Mouse (Mus musculus): ENCODE results near the gene Olfr459. TPM values are rescaled to one million over a fixed set of nuclear protein-coding genes. Genes with fewer than 3 reads are reported as not detected.

Olfr459 gene
- polyA plus RNA-seq, 1 experiment from 2014 or later, result not detected

GRCm38 (mm10) chr6:41758421-41758820, 16.6 kb downstream of the Olfr459 start:
- ATAC-seq (replicated peaks; ENCODE audit: extremely low read depth, insufficient read depth, low FRiP score), result no peak
- Histone ChIP-seq H3K36me3 (ENCODE audit: control insufficient read depth, insufficient read depth) (no peaks in the 10 kb centered on the region), H3K4me3 (ENCODE audit: low read length) (no peak overlapping the region), H3K27me3 (ENCODE audit: control insufficient read depth, insufficient read depth, low read length) (no peaks in the 10 kb centered on the region), H3K4me1 (ENCODE audit: control insufficient read depth, insufficient read depth, low read length) (no peaks in the 10 kb centered on the region), H3K9ac (ENCODE audit: low read length) (no peak overlapping the region), H3K27ac (ENCODE audit: low read length) (no peak overlapping the region), H3K9me3 (replicated peaks; ENCODE audit: control insufficient read depth, low read length) (no peaks in the 10 kb centered on the region), H3K4me2 (ENCODE audit: low read depth, low read length) (no peak overlapping the region)
- WGBS, result 65% methylated on average over 1 of the region's 1 CpGs

- Histone ChIP-seq H3K36me3 (ENCODE audit: control insufficient read depth, insufficient read depth) (no peaks in the 10 kb centered on the region), H3K9me3 (replicated peaks; ENCODE audit: control insufficient read depth, low read length) (no peaks in the 10 kb centered on the region), H3K27ac (ENCODE audit: low read length) (no peak overlapping the region), H3K4me3 (ENCODE audit: low read length) (no peak overlapping the region), H3K27me3 (ENCODE audit: control insufficient read depth, insufficient read depth, low read length) (no peaks in the 10 kb centered on the region), H3K4me1 (ENCODE audit: control insufficient read depth, insufficient read depth, low read length) (no peaks in the 10 kb centered on the region), H3K9ac (ENCODE audit: low read length) (no peak overlapping the region), H3K4me2 (ENCODE audit: low read depth, low read length) (no peak overlapping the region)
- no peak for ATAC-seq (replicated peaks; ENCODE audit: extremely low read depth, insufficient read depth, low FRiP score)
- 56% methylated on average over 3 of the region's 3 CpGs for WGBS
These were observed 17.8 kb downstream of the Olfr459 start for GRCm38 (mm10) chr6:41757199-41757598.

- no peak for ATAC-seq (replicated peaks; ENCODE audit: extremely low read depth, insufficient read depth, low FRiP score)
- Histone ChIP-seq H3K4me3 (ENCODE audit: low read length) (no peak overlapping the region), H3K4me1 (ENCODE audit: control insufficient read depth, insufficient read depth, low read length) (no peaks in the 10 kb centered on the region), H3K9me3 (replicated peaks; ENCODE audit: control insufficient read depth, low read length) (no peaks in the 10 kb centered on the region), H3K4me2 (ENCODE audit: low read depth, low read length) (no peak overlapping the region), H3K27ac (ENCODE audit: low read length) (no peak overlapping the region), H3K36me3 (ENCODE audit: control insufficient read depth, insufficient read depth) (no peaks in the 10 kb centered on the region), H3K9ac (ENCODE audit: low read length) (no peak overlapping the region), H3K27me3 (ENCODE audit: control insufficient read depth, insufficient read depth, low read length) (no peaks in the 10 kb centered on the region)
- 59% methylated on average over 6 of the region's 6 CpGs for WGBS
These were observed 20.4 kb downstream of the Olfr459 start for GRCm38 (mm10) chr6:41754626-41755025.

DNA sequence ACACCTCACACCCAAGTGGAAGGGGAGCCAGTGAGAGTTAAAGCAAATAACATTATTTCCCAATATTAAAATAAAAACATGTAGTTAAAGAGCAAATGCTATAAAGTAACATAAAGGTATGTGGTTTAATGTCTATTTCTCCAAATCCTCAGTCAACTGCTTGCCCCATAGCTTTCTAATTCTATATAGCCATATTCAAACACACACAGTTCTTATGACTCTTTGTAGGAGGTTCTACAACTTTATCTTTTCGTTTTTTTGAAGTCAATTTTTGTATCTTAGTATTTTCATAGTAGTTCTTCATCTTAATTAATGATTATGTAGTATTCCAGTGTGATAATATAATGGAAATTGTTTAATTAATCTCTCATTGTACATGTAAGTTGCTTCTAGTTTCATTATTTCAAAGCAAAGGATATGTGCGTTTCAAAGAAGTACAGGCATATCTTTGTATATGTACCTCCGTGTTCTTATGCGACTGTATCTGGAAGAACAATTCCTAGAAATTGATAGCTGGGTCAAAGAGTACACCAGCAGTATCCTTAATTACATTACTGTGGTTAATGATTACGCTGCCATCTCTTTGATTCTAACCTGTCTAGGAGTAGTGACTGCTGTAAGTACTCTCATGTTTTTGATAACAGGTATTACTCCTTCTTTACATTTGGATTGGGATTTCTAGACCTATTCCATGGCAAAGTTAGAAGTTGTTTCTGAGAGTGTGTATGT, 30.1 kb downstream of the Olfr459 start:
- no peak for ATAC-seq (replicated peaks; ENCODE audit: extremely low read depth, insufficient read depth, low FRiP score)
- Histone ChIP-seq H3K4me3 (ENCODE audit: low read length) (no peak overlapping the region), H3K4me2 (ENCODE audit: low read depth, low read length) (no peak overlapping the region), H3K4me1 (ENCODE audit: control insufficient read depth, insufficient read depth, low read length) (no peaks in the 10 kb centered on the region), H3K36me3 (ENCODE audit: control insufficient read depth, insufficient read depth) (no peaks in the 10 kb centered on the region), H3K9me3 (replicated peaks; ENCODE audit: control insufficient read depth, low read length) (no peaks in the 10 kb centered on the region), H3K27ac (ENCODE audit: low read length) (no peak overlapping the region), H3K27me3 (ENCODE audit: control insufficient read depth, insufficient read depth, low read length) (no peaks in the 10 kb centered on the region), H3K9ac (ENCODE audit: low read length) (no peak overlapping the region)
- 66% methylated on average over 5 of the region's 5 CpGs for WGBS

DNA sequence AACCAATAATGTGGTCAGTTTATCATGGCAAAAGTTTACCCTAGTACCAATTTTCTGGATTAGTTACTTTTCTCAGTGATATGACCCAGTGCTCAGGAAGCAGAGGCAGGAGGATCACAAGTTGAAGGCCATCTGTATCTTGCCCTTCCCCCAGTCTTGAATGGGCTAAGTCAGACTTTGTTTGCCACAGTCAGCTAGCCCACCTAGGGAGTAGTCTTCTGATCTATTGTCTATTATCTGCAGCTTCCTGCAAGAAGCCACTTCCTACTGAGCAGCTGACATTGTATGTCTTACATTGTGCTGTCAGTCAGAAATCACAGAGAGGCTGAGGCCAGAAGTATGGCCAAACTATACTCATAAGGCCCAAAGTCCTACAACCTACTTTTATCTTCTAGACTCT, 33.9 kb downstream of the Olfr459 start:
- no peak overlapping the region for H3K9ac ChIP-seq (ENCODE audit: low read length)
- no peak overlapping the region for H3K4me2 ChIP-seq (ENCODE audit: low read depth, low read length)
- no peaks in the 10 kb centered on the region for H3K27me3 ChIP-seq (ENCODE audit: control insufficient read depth, insufficient read depth, low read length)
- no peaks in the 10 kb centered on the region for H3K9me3 ChIP-seq (replicated peaks; ENCODE audit: control insufficient read depth, low read length)
- H3K4me3 ChIP-seq (ENCODE audit: low read length), result no peak overlapping the region
- H3K27ac ChIP-seq (ENCODE audit: low read length), result no peak overlapping the region
- no peaks in the 10 kb centered on the region for H3K4me1 ChIP-seq (ENCODE audit: control insufficient read depth, insufficient read depth, low read length)
- H3K36me3 ChIP-seq (ENCODE audit: control insufficient read depth, insufficient read depth), result no peaks in the 10 kb centered on the region
- no peak for ATAC-seq (replicated peaks; ENCODE audit: extremely low read depth, insufficient read depth, low FRiP score)

DNA sequence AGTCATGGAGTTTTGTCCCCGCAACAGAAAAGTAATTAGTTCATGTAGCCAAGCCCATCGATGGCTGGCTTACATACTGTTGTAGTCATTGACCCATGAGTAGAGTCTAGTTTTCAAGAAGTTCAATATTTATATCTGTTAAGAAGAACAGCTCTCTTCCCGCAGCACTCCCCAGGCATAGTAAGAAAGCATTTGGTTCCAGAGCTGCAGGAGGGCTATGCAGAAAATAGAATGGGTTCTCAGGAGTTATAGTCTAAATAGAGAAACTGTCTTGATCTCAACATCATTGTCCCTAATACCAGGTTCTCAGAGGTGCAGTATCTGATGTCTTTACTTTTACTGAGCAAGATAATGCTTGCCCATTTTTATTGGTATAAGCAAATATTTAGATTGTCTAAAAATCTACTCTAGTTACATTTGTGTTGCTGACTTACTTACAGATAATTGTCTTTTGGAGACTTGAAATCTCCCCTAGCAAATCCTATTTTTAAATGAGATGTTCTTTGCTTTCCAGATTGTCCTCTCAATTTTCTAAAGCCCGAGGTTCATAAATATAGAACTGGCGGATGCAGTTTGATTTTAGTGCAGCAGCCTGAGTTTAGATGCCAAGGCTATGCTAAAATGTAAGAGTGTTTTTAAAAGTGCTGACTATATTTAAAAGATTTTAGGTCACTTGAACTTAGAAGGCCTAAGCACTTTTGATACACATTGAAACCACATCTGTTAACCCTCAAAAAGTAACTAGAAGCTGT, 40.1 kb downstream of the Olfr459 start:
- Histone ChIP-seq H3K27ac (ENCODE audit: low read length) (no peak overlapping the region), H3K4me1 (ENCODE audit: control insufficient read depth, insufficient read depth, low read length) (no peaks in the 10 kb centered on the region), H3K27me3 (ENCODE audit: control insufficient read depth, insufficient read depth, low read length) (no peaks in the 10 kb centered on the region), H3K9me3 (replicated peaks; ENCODE audit: control insufficient read depth, low read length) (no peaks in the 10 kb centered on the region), H3K4me2 (ENCODE audit: low read depth, low read length) (no peak overlapping the region), H3K9ac (ENCODE audit: low read length) (no peak overlapping the region), H3K4me3 (ENCODE audit: low read length) (no peak overlapping the region), H3K36me3 (ENCODE audit: control insufficient read depth, insufficient read depth) (no peaks in the 10 kb centered on the region)
- WGBS, result 84% methylated on average over 5 of the region's 5 CpGs
- no peak for ATAC-seq (replicated peaks; ENCODE audit: extremely low read depth, insufficient read depth, low FRiP score)

DNA sequence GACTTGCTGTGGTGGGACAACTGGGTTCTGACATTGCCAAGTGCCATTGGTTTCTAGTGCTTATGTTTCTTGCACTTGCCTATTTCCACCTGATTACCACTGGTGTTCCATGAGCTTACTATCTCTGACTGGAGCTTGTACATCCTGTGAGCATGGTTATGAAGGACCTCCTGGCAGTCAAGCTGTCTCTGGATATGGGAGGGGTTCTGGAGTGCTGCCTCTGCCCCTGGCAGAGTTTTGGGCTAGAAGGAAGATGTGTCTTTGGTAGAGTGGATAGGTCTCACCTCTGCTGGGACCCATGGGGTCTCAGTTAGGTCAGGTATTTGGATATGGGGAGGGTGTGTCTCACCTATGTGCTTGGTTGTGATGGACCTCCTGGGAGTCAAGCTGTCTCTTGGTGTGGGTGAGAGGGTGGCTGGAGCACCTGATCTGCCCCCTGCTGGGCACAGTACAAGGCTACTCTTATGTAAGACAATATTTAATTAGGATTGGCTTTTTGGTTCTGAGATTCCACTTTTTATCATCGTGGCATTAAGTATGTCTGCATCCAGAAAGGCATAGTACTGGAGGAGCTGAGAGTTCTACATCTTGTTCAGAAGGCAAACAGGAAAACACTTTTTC, 46.9 kb downstream of the Olfr459 start:
- Histone ChIP-seq H3K9me3 (replicated peaks; ENCODE audit: control insufficient read depth, low read length) (no peaks in the 10 kb centered on the region), H3K36me3 (ENCODE audit: control insufficient read depth, insufficient read depth) (no peaks in the 10 kb centered on the region), H3K4me2 (ENCODE audit: low read depth, low read length) (no peak overlapping the region), H3K9ac (ENCODE audit: low read length) (no peak overlapping the region), H3K27me3 (ENCODE audit: control insufficient read depth, insufficient read depth, low read length) (no peaks in the 10 kb centered on the region), H3K27ac (ENCODE audit: low read length) (no peak overlapping the region), H3K4me1 (ENCODE audit: control insufficient read depth, insufficient read depth, low read length) (no peaks in the 10 kb centered on the region), H3K4me3 (ENCODE audit: low read length) (no peak overlapping the region)
- ATAC-seq (replicated peaks; ENCODE audit: extremely low read depth, insufficient read depth, low FRiP score), result no peak
- WGBS, result 71% methylated on average over 1 of the region's 1 CpGs

GRCm38 (mm10) chr6:41721430-41721829, 53.5 kb downstream of the Olfr459 start:
- H3K4me2 ChIP-seq (ENCODE audit: low read depth, low read length), result no peak overlapping the region
- no peaks in the 10 kb centered on the region for H3K4me1 ChIP-seq (ENCODE audit: control insufficient read depth, insufficient read depth, low read length)
- no peak overlapping the region for H3K27ac ChIP-seq (ENCODE audit: low read length)
- no peaks in the 10 kb centered on the region for H3K9me3 ChIP-seq (replicated peaks; ENCODE audit: control insufficient read depth, low read length)
- H3K4me3 ChIP-seq (ENCODE audit: low read length), result no peak overlapping the region
- 69% methylated on average over 2 of the region's 2 CpGs for WGBS
- no peaks in the 10 kb centered on the region for H3K27me3 ChIP-seq (ENCODE audit: control insufficient read depth, insufficient read depth, low read length)
- no peaks in the 10 kb centered on the region for H3K36me3 ChIP-seq (ENCODE audit: control insufficient read depth, insufficient read depth)
- no peak for ATAC-seq (replicated peaks; ENCODE audit: extremely low read depth, insufficient read depth, low FRiP score)
- no peak overlapping the region for H3K9ac ChIP-seq (ENCODE audit: low read length)
